Comparison of ENCODE assay signal across 9 mouse cellular contexts in genomic region chr8:121218486-121218885, GRCm38 (mm10).
A peak's percentile ranks its signal among the peaks of the same experiment; 100 is the strongest.
DNase-seq lines count a peak whose midpoint lies in the region; ATAC-seq and TF ChIP-seq lines count a peak whose summit lies in the region.
"Had no signal": no experiment of that assay in that cellular context is flagged by ENCODE, and none has a peak within 500 bp of the region (broad histone marks: within the 10 kb centered on the region; RNA-seq: fewer than 3 reads in every experiment).

No protein-coding gene starts in this region.

- H3K27ac ChIP-seq in left cerebral cortex, adult 2 months, result no peak overlapping the region

- 0 out of 2 replicates have a peak, but pooled peaks have one; percentile 29 for ATAC-seq in megakaryocyte progenitor cell, adult 5-6 weeks (replicated peaks; ENCODE audit: poor library complexity)

- peaks cover 36% of the 10 kb centered on the region for H3K27me3 ChIP-seq in E14TG2a.4 (ENCODE audit: insufficient read depth, low read length)

- no peaks in the 10 kb centered on the region for H3K36me3 ChIP-seq in E14TG2a.4 (ENCODE audit: insufficient read depth, low read length)

- no peak overlapping the region for H3K4me3 ChIP-seq in left cerebral cortex, adult 2 months
- H3K4me3 ChIP-seq in E14TG2a.4 (replicated peaks; ENCODE audit: low read length), result no peak overlapping the region
- H3K4me3 ChIP-seq: myocyte had no signal

- intact Hi-C loops in left cerebral cortex, adult 2 months (cut with DNase I), result no loop called here
- intact Hi-C loops in left cerebral cortex, postnatal 4 days (cut with DNase I), result no loop called here
- intact Hi-C loops in gastrocnemius, postnatal 36 days (cut with DNase I), result no loop called here

- peaks cover 20% of the 10 kb centered on the region for H3K4me1 ChIP-seq in E14TG2a.4 (replicated peaks; ENCODE audit: low read depth, low read length)

- DNase-seq in left cerebral cortex, adult 2 months (ENCODE audit: extremely low spot score in 1 of 2, low spot score in 2 of 2), result no peak
- no peak for DNase-seq in left cerebral cortex, postnatal 4 days
- DNase-seq in R1 (ENCODE audit: low read depth, low spot score), result peak; percentile 72
- DNase-seq in right cerebral cortex, postnatal 4 days, result no peak
- no peak for DNase-seq in gastrocnemius, postnatal 36 days
- no peak for DNase-seq in ovary, postnatal 36 days (ENCODE audit: low spot score)

- TF ChIP-seq CTCF in left cerebral cortex, adult 2 months (IDR thresholded peaks at IDR 0.05), result peak; percentile 41
- peak; percentile 81 for TF ChIP-seq CTCF in E14TG2a.4 (conservative IDR thresholded peaks at IDR 0.05; ENCODE audit: low read length)

- peaks cover 4% of the 10 kb centered on the region; the same call in 1 of the 2 replicates for H3K9me3 ChIP-seq in E14TG2a.4 (ENCODE audit: low read length)
